Mouse (Mus musculus) liver, embryonic 16.5 days (tissue): ENCODE measurements at regions not wholly inside any gene's neighbourhood (a gene's known extent, or its start where the extent isn't known, plus 50 kb on each side); places are given as distances from the start of the nearest gene placed in this dataset.

Experiments used
- ATAC-seq: fragments of 200-750 bp; cut with Nextera tagmentation; 2 replicates; pipeline ENCODE4 v1.8.0; 2017; ENCODE audit warnings: low read depth, mild to moderate bottlenecking, moderate number of reproducible peaks, moderate library complexity
- H3K27ac ChIP-seq: fragments of 300-500 bp; sonication (generic); 2 replicates; pipeline ENCODE4 v1.5.1; 2014; ENCODE audit warnings: mild to moderate bottlenecking, low read length
- H3K27me3 ChIP-seq: fragments of 300-500 bp; sonication (generic); 2 replicates; pipeline ENCODE4 v1.6.1; 2014; ENCODE audit warnings: low read depth, low read length, mixed read lengths; ENCODE audit not compliant: control insufficient read depth, insufficient read depth
- H3K36me3 ChIP-seq: fragments of 300-500 bp; sonication (generic); 2 replicates; pipeline ENCODE4 v1.6.1; 2014; ENCODE audit warnings: mild to moderate bottlenecking; ENCODE audit not compliant: control insufficient read depth, insufficient read depth
- H3K4me1 ChIP-seq: fragments of 300-500 bp; sonication (generic); 2 replicates; pipeline ENCODE4 v1.6.1; 2014; ENCODE audit warnings: low read depth, low read length, mixed read lengths; ENCODE audit not compliant: control insufficient read depth
- H3K4me2 ChIP-seq: fragments of 300-500 bp; sonication (generic); 2 replicates; pipeline ENCODE4 v1.6.1; 2014; ENCODE audit warnings: low read depth, low read length, mixed read lengths
- H3K4me3 ChIP-seq: fragments of 300-500 bp; sonication (generic); 2 replicates; pipeline ENCODE4 v1.5.1; 2014; ENCODE audit warnings: low read depth, mild to moderate bottlenecking, low read length
- H3K9ac ChIP-seq: fragments of 300-500 bp; sonication (generic); 2 replicates; pipeline ENCODE4 v1.6.1; 2014; ENCODE audit warnings: low read depth, low read length
- H3K9me3 ChIP-seq: fragments of 300-500 bp; sonication (generic); replicated peaks from 2 replicates; pipeline ENCODE4 v1.6.1; 2016; ENCODE audit warnings: low read length; ENCODE audit not compliant: control insufficient read depth
- WGBS: fragments of 180-500 bp; shearing (Covaris S2); extraction: QIAGEN DNeasy Blood & Tissue Kit; methylation state at CpG from one replicate; pipeline ENCODE4 v1.1.7; 2014; ENCODE audit not compliant: insufficient replicate concordance; 5-methylcytosine and 5-hydroxymethylcytosine counted together

GRCm38 (mm10) chr16:66579551-66579950, 764.5 kb downstream of the Vgll3 start:
- no peak overlapping the region for H3K4me2 ChIP-seq
- no peak overlapping the region for H3K4me3 ChIP-seq
- H3K9ac ChIP-seq = no peak overlapping the region
- H3K27ac ChIP-seq = no peak overlapping the region
- H3K36me3 ChIP-seq = no peaks in the 10 kb centered on the region
- no peaks in the 10 kb centered on the region for H3K4me1 ChIP-seq
- no peak for ATAC-seq
- WGBS = 17% methylated on average over 1 of the region's 1 CpGs
- H3K27me3 ChIP-seq = no peaks in the 10 kb centered on the region
- no peaks in the 10 kb centered on the region for H3K9me3 ChIP-seq

GRCm38 (mm10) chr16:66585698-66586284, 770.7 kb downstream of the Vgll3 start:
- Histone ChIP-seq H3K4me2 (no peak overlapping the region; the same call in 1 of the 2 replicates), H3K27ac (no peak overlapping the region), H3K36me3 (no peaks in the 10 kb centered on the region), H3K4me1 (no peaks in the 10 kb centered on the region), H3K9me3 (no peaks in the 10 kb centered on the region), H3K9ac (no peak overlapping the region), H3K4me3 (no peak overlapping the region), H3K27me3 (no peaks in the 10 kb centered on the region)
- peak; percentile 77 for ATAC-seq
- WGBS = 10% methylated on average over 12 of the region's 12 CpGs

GRCm38 (mm10) chr16:66602211-66602610, 787.2 kb downstream of the Vgll3 start:
- Histone ChIP-seq H3K4me3 (no peak overlapping the region), H3K36me3 (no peaks in the 10 kb centered on the region), H3K4me1 (no peaks in the 10 kb centered on the region), H3K9me3 (no peaks in the 10 kb centered on the region), H3K27ac (no peak overlapping the region), H3K27me3 (no peaks in the 10 kb centered on the region), H3K4me2 (no peak overlapping the region), H3K9ac (no peak overlapping the region)
- WGBS = 63% methylated on average over 2 of the region's 2 CpGs
- ATAC-seq = no peak

GRCm38 (mm10) chr16:66602686-66603085, 787.6 kb downstream of the Vgll3 start:
- ATAC-seq = no peak
- Histone ChIP-seq H3K36me3 (no peaks in the 10 kb centered on the region), H3K4me3 (no peak overlapping the region), H3K27ac (no peak overlapping the region), H3K9me3 (no peaks in the 10 kb centered on the region), H3K4me2 (no peak overlapping the region), H3K9ac (no peak overlapping the region), H3K4me1 (no peaks in the 10 kb centered on the region), H3K27me3 (no peaks in the 10 kb centered on the region)
- 57% methylated on average over 3 of the region's 3 CpGs for WGBS

GRCm38 (mm10) chr16:66603825-66604224, 788.8 kb downstream of the Vgll3 start:
- 70% methylated on average over 6 of the region's 6 CpGs for WGBS
- H3K9me3 ChIP-seq = no peaks in the 10 kb centered on the region
- no peak overlapping the region for H3K4me2 ChIP-seq
- H3K9ac ChIP-seq = no peak overlapping the region
- no peaks in the 10 kb centered on the region for H3K4me1 ChIP-seq
- H3K27ac ChIP-seq = no peak overlapping the region
- H3K4me3 ChIP-seq = no peak overlapping the region
- no peaks in the 10 kb centered on the region for H3K27me3 ChIP-seq
- no peak for ATAC-seq
- H3K36me3 ChIP-seq = no peaks in the 10 kb centered on the region
